Mouse (Mus musculus) kidney, postnatal 14 days (tissue): ENCODE measurements at regions not wholly inside any gene's neighbourhood (a gene's known extent, or its start where the extent isn't known, plus 50 kb on each side); places are given as distances from the start of the nearest gene placed in this dataset.
"Not testable (repeated sequence)": the region's sequence is repeated elsewhere in the genome, so short reads cannot be mapped to it uniquely, and the experiment has no call there.

Source experiments
- DNase-seq: peaks from one replicate; pipeline ENCODE4 v3.0.0; 2022; ENCODE audit warnings: mixed read lengths

- no peak for DNase-seq
These were observed 56.9 kb upstream of the Prdm9 start for GRCm38 (mm10) chr17:15620746-15621694.

GRCm38 (mm10) chr17:15622913-15623312, 58.8 kb upstream of the Prdm9 start:
- peak; percentile 36 for DNase-seq

- no peak for DNase-seq
These were observed 66.6 kb upstream of the Prdm9 start for GRCm38 (mm10) chr17:15630792-15631191.

- no peak for DNase-seq
These were observed 67.5 kb upstream of the Prdm9 start for GRCm38 (mm10) chr17:15631626-15632025.

- DNase-seq = no peak
These were observed 67.9 kb upstream of the Prdm9 start for GRCm38 (mm10) chr17:15632090-15632489.

GRCm38 (mm10) chr17:15639111-15639865, 65.5 kb upstream of the Chd1 start:
- not testable (repeated sequence) for DNase-seq

- DNase-seq = no peak
These were observed 64.0 kb upstream of the Chd1 start for GRCm38 (mm10) chr17:15640776-15641175.

GRCm38 (mm10) chr17:15641764-15642163, 63.0 kb upstream of the Chd1 start:
- DNase-seq = no peak

- no peak for DNase-seq
These were observed 58.0 kb upstream of the Chd1 start for GRCm38 (mm10) chr17:15646768-15647167.

GRCm38 (mm10) chr17:15650089-15650742, 54.6 kb upstream of the Chd1 start:
- no peak for DNase-seq

- DNase-seq = no peak
These were observed 52.9 kb upstream of the Chd1 start for GRCm38 (mm10) chr17:15651869-15652268.
